Mouse (Mus musculus) layer of hippocampus, adult 11-12 months (tissue): Measurements from ENCODE around the gene Cobll1.
A peak's percentile ranks its signal among the peaks of the same experiment; 100 is the strongest.

ENCODE experiments used
- DNase-seq: peaks from one replicate; pipeline ENCODE4 v3.0.0; 2022; ENCODE audit warnings: low spot score

The Cobll1 gene

DNA sequence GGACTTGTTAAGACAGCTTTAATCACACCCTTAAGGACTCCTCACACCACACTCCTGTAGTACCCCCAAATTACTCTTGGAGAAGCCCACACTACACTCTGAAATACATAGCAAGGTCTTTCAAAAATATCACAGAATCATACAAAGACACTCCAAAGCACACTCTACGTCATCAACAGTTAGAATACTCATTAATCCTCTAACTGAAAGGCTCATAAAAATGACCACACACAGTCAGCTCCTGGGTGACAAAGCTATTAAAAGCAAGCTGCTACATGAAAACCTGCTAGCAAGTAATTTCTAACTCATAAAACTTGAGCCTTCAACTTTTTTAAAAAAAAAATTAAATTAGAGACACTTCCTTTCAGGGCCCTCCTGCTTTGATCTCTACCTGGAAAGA, 91.8 kb downstream of the Cobll1 start:
- no peak for DNase-seq

DNA sequence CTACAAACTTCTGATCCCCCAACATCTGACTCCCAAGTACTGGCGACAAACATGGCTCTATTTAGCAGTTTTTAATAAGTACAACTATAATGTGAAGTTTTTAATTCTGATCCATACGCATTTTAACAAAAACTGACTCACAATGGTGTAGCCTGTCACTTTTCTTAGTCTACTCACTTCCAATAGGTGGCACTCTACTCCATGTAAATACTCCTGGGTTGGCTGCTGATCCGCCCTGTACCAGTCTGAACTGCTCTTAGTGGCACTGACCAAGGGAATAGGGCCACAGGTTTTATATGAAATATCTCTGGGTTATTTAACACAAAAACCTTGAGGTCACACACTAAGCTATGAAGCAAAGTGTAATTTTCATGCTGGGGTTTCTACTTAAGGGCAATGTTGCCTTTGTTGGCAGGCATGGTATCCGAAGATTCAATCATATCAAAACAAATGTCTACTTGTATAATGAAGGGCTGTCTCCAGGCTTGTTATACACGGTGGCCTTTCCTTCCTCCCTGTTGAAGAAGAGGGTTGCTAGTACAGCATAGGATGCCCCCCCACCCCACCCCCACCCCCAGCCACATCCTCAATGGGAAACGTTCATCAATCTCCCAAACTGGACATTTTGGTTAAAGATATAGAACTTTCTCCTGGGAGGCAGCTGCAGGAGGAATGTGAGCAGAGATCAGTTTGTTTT, 93.6 kb downstream of the Cobll1 start:
- no peak for DNase-seq

DNA sequence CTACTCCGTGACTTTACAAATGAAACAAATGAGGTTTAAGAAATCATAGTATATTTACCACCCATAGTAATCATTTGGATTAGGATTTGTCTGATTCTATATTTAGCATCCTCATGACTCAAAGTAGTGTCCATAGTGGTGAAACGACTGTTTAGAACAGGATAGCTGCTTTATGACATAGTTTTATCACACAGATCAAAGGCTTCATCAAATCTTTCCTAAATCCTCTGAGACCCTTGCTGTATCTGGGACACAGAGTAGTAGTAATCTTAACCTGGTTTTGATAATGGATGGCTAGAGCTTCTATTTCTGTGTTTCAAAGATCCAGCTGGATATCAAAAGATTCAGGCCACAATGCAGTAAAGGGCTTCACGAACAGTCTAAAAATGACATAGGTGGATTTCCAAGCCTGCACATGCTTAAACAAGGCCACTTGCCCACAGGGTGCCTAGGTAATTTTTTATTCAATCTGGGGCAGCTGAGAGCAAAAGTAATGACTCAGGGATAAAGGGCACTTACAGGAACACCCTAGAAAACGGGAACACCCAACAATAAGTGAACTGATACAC, 98.0 kb downstream of the Cobll1 start:
- DNase-seq: no peak

DNA sequence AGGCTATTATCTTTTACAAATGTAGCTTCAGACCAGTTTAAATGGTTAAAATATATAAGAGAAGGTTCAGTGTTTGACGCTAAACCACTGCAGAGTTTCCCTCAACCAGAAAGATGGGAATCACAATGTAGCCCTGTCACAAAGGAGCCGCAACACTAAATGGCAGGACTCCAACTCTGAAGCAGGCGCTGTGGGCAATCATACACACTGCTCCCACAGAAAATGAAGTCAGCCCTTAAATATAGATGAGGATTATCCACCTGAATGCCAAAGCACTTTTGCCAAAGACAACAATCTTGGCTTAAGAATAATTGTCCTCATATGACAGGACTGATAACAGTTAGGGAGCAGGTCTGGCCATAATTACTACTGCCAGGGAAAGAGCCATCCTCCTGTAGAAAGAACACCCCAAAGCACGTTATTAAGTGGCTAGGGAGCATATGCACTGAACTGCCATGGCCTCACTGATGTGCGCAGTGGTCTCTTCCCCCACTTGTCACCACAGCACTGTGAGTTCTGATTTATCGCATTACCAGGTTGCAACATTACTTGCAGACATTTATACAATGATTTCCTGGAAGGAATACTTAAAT, 98.8 kb downstream of the Cobll1 start:
- peak; percentile 24 for DNase-seq

DNA sequence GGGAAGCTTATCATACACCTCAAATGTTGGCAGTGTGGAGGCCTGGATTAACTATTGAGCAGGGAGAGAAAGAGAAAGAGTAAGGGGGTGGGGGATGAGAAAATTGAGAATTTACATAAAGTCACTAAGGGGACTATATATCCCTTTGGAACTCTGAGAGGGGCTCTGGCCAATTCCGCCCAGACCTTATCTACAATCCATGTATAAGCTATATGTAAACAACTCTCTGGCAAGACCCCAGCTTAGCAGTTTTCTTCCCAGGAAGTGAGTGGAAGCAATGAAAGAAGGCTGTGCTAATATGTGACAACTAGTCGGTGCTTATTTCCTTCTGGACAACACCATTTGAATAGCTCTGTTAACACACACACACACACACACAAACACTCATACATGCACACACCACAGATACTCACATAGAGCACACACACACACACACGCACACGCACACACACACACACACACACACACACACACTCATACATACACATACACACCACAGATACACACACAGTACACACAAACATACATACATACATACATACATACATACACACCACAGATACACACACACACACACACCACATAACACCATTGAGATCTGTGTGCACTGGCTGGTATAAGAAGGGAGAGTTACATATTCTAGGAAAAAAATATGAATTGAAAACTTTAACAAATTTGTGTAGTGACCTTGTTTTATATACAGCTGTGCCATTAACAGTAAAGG, 99.4 kb downstream of the Cobll1 start:
- no peak for DNase-seq

DNA sequence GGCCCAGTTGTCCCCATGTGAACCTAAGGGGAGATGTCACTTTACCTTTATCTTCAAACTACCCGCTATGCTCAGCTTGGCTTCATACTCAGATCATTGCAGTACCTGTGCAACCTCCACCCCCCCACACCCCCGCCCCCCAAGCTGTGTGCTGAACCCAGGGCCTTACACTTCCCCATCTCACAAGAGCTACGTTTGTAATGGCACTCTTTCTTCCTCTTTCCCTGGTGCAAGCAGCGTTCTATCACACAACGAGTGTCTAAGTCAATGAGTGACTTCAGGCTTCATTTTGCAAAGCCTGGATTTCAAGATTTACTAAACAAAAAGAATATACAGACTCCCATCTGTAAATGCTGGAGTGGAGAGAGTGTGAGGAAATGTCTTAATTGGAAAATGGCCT, 100.2 kb downstream of the Cobll1 start:
- no peak for DNase-seq

DNA sequence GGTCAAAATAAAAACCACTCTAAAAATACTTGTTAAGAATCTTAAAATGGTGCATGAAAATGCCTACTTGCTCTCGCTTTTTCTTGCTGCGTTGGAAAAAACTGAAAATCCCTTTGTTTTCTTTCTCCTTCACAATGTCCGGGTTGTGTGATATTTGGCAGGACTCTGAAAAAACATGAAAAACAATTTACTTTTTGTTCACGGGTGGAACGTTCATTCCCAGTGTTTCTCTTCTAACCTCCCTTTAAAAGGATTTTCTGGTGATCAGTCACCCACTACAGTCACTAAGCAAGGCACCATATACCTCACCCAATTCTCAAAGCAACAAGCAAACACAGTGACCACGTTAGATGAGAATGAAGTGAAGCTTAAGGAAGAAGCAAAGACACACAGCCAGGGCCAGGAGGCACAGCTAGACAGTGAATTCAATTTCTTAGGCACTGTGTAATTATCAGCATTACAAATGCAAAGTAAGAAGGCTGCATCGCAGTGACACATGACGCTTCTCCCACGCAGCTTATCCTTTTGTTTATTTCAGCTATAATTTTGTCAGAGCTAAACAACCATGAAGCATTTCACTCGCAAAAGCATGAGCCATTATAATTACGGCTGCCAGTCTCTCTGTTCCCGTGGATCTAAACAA, 112.9 kb downstream of the Cobll1 start:
- peak; percentile 20 for DNase-seq

DNA sequence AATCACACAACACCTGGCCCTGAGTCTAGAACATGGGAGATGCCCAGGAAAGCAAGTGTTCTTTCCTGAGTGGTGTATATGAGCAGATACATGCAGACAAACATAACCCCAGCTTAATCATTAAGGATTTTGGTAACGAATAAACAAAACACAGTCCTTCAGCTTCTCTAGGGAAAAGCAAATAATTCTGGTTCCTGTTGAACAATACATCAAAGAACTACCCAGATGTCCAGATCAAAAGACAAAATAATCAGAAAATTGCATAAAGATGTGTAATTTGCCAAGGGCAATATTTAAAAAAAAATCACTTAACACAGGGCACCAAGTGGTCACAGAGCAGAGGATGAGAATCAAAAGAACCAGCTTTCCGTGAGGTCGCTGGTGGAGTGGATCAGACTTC, 115.5 kb downstream of the Cobll1 start:
- no peak for DNase-seq

DNA sequence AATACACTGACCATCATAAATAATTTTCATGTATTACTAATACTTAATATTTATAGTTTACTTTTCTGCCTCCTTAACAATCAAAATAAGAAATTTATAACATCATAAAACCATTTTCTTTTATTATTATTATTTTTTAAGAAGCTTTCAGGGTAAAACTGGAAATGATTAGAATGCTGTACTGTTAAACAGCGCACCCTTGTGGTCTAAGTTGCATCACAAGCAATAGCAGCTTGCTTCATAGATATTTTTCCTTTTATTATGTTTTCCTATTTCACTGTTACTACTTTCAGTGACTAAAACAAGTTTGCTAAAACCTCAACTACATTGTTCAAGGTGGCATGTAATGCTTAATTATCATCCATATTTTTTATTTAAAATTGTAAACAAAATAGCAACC, 117.8 kb downstream of the Cobll1 start:
- DNase-seq: peak; percentile 69

DNA sequence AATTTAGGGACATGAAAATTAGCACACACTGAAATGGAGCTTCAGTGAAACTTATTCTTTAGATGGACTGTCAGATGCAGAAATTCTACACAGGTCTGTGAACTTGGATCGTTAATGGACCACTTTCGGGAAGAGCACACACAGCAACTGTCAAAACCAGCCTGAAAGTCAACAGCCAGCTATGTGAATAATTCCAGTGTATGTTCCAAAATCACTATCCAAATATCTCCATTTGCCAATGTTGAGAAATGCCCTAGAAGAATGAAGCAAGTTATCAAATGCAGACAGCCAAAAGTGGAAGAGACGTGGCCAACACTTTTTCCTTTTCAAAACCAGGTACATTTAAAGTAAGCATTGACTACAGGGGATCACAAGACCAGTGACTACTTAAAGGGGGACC, 118.2 kb downstream of the Cobll1 start:
- DNase-seq: no peak

DNA sequence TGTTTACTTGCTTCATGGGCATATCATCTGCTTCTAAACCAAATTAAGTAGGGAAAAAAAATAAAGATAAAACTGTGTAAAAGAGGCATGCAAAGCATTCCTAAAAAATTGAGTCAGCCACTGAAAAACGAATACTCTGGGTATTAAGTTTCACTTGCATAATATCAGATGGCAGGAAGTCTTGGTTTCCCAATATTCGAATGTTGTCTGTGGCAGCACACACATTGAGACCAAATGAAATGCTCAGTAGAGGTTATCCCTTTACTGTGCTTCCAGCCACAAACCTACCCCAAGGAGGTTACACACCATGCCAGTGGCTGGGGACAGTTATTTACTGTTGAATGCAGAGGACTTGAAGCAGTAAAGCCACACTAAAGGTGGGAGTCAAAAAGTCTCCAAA, 119.1 kb downstream of the Cobll1 start:
- no peak for DNase-seq

DNA sequence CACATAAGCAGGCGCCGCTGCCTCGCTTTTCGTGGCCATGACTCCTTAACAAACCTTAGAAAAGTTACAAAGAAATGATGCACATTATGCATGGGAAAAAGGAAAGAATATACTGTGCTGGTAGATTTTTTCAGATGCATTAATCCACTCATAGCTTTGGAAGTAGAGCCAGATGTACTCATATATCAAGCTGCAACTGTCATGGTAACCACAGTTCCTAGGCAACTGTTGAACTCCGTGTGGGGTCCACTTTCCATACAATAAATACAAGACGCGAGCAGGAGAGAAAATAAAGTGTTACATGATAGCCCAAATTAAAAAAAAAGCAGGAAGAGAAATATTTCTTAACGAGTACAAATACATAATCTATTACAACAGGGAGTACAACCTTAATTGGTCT, 119.5 kb downstream of the Cobll1 start:
- no peak for DNase-seq

DNA sequence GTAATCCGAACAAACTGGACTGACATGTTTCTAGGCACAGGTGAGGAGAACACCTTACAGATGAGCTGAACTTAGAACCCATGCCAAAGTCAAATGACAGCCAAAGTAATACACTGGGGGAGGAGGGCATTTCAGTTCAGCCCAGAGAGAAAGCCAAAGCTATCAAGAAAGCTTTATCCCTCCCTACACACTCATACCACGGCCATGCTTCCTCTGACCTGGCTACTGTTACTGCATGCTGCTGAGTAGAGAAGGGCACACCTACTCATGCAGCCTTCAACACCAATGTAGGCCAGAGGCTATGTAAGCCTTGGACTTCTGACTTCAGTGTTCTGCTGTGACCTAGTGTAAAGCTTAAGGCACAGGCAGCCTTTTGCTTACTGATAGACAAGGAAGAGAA, 120.1 kb downstream of the Cobll1 start:
- DNase-seq: no peak

DNA sequence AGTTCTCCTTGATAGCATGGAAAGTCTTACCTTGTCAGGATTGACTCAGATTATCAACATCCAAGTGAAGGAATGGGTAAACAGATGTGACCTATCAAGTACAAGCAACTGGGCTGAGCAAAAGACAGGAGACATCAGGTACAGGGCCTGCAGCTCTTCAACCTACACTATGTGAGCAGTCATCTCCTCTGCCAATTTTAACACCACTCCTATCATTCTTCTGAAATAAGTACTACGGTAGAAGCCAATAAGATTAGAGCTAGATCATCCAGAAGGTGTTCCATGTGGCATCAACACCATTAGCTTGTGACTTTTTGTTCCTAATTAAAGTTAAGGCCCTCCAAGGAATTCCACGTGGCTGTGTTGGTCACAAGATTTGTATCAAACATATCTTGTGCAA, 121.3 kb downstream of the Cobll1 start:
- DNase-seq: no peak

DNA sequence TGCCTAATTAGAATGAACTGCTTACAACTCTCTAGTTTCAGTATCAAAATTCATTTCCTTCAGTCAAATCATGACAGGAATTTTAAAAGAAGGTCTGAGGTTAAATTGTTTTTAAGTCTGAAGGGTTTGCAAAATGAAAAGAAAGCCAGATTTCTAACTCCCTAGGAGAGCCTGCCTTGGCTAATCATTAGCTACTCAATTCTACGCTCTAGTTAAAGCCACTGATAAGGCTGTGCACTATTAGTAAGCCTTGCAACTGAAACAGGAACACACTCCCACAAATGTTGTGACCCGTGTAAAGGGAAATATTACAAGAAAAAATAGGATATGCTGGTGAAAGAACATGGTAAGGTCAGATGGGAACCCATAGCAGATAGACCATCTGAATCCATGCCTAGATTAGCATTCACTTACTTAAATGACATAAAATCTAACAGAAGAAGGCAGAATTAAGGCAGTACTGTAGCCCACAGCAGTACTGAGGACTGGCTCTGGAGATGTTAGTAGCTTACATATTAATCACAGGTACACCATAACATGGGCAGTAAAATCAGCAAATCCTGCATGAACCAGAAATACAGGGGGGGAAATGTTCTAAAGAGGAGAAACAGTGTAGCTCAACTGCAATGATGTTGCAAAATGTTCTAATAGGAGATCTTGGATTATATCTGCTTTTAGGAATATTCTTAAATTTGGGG, 122.6 kb downstream of the Cobll1 start:
- no peak for DNase-seq

DNA sequence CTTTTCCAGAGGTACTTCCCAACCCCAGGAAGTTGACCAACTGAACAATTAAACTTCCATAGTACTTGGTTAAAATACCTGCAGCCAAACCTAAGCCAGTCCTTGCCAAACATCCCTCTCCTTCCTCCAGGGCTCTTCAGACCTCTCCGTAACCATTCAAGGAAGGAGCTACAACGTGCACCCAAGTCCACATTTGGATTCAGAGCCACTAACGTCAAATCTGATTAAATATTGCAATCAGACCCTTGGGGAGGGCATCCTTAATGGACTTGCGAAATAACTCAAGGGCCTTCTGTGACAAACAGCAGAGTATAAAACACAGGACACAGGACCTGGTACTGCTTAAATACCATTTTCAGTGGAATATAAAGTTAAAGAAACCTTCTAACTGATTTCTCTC, 126.0 kb downstream of the Cobll1 start:
- DNase-seq: no peak

DNA sequence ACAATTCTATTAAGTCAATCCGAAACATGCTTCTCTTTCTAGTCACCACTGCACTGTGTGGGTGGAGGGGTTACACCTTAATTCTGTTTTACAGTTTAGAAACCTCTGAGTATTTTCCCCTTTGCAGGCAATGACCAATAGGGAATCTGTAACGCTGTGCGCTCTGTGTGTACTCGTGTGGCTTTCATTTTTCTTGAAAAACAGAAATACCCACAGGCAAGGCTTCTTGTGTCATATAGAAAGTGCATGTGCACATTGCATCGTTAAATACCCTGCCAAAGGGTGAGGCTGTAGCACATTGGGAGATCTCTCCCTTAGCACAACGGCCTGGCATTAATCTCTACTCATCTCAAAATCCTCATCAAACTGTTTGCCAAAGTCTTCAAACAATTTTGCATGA, 134.6 kb downstream of the Cobll1 start:
- DNase-seq: no peak

DNA sequence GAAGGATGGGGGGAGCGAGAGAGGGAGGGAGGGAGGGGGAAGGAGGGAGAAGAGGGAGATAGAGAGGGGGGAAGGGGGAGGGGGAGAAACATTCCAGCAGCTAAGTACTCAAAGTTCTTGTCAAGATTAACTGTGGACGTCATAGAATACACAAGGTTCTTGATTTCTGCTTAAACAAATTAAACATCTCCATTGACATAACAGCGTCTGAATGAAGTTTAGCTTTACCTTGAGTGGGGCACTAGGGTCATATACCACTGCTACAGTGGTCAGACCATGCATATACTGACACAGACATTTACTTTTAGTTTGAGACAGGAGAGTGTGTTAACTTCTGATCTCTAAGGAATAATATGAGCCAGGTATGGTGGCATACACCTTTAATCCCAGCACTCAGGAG, 135.4 kb downstream of the Cobll1 start:
- no peak for DNase-seq

DNA sequence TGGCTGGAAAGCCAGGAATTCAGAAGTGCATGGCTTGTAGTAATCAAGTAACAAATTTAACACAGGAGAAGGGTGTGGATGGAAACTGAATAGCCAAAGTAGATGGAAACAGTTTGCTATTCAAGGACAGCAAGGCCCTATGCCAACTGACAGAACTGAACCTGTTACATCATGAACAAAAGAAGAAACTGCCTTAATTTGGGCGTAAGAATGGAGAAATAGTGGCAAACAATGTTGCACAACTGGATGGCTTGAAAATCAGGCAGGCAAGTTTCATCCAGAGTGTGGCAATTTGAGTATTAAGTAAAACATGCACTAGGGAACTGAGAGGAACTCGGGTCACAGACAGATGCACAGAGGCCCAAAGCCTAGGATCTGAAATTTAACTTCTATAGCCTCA, 137.8 kb downstream of the Cobll1 start:
- DNase-seq: no peak

DNA sequence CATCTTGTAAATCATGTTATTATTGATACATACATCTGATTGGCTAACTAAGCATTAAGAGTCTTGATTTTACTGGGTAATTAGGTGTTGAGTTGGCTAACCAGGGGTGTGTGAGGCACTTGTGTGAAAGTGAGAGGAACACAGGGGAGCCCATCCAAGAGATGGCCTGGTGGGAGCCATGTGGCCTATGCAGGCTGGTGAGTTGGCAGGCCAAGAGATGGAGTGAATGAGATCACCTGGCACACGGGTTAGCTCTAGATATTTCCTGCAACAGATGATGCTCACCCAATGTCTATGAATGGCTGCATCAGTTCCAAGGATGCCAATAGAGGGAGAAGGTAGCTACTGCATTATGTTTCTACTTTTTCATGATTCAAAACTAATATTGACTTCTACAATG, 139.2 kb downstream of the Cobll1 start:
- no peak for DNase-seq

DNA sequence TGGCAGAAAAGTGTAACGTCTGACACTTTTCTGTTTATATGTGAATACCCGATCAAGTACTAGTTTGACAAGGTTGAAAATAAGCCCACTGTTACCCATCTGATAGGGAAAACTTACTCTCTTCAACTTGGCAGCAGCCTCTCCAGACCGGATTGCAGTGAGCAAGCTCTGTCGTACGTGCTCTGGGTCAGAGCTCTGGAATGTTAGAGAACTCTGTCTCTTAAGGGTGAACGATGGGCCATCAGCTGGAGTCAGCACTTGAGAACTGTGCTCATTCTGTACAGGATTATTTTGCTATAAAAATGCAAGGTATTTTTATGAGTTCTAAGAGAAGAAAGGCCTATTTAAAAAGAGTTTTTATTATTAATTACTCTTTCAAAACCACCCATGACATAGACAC, 143.6 kb downstream of the Cobll1 start:
- no peak for DNase-seq

DNA sequence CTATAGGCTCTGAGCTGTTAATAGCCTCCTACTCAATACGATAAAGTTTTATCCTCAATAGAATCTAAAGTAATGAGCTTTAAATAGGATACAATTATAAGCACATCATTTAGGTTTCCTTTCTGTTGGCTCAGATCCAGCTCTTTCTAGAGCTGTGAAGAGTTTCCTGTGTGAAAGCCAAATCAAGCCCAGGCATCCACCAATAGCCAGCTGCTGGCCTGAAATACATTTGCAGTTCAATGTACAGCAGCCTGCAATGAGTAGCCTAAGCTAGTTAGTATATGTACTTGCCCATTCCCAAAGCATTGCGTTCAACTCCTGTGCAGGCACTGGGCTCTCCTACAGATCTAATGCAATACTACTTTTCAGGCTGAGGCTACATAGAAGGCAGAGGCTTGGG, 145.2 kb downstream of the Cobll1 start:
- DNase-seq: no peak
